Mouse (Mus musculus): ENCODE results near the gene Atl2. TPM values are rescaled to one million over a fixed set of nuclear protein-coding genes. Genes with fewer than 3 reads are reported as not detected.

The Atl2 gene
- polyA plus RNA-seq, 1 experiment from 2014 or later: 29.7 TPM

Other genes with a start within 250 kb of the Atl2 start
- gene Cyp1b1, start 181.1 kb downstream of the Atl2 start, polyA plus RNA-seq (2015; fragmentation: Nextera tagmentation; extraction: Ambion mirVana): 0.24 and 0.37 TPM in 2 replicates
- gene Hnrnpll, start 166.2 kb upstream of the Atl2 start, polyA plus RNA-seq (2015; fragmentation: Nextera tagmentation; extraction: Ambion mirVana): 21.8 and 22.7 TPM in 2 replicates
- gene Galm, start 231.3 kb upstream of the Atl2 start, polyA plus RNA-seq (2015; fragmentation: Nextera tagmentation; extraction: Ambion mirVana): 31.9 and 35.9 TPM in 2 replicates